Mouse (Mus musculus): ENCODE results near the gene Trp53. TPM values are rescaled to one million over a fixed set of nuclear protein-coding genes. Genes with fewer than 3 reads are reported as not detected.

Trp53 gene
- polyA plus RNA-seq, 1 experiment from 2014 or later: 32.6 TPM

DNA sequence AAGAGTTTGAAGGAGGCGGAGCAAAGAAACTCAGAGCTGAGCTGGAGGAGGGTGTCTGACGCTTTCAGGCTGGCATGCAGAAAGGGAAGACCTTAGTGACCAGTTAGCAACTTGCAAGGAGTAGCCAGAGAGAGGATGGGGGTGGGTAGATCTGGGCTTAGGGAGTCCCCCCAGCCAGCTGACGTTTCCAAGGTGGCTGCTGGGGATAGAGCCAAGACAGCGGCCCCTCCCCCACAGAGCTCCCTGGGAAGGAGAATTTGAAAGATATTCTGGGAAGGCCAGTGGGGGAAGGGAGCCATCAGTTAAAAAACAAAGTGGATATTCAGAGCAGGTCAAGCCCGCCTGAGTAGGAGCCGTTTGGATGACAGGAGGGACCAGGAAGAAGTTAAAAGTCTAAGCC, 19.9 kb downstream of the Trp53 start:
- Histone ChIP-seq H3K27ac (ENCODE audit: low read depth) (peak overlapping the region; percentile 52), H3K4me3 (ENCODE audit: low read depth, low read length) (no peak overlapping the region), H3K9me3 (ENCODE audit: low read length) (no peaks in the 10 kb centered on the region), H3K4me1 (ENCODE audit: insufficient read depth) (peaks cover 38% of the 10 kb centered on the region), H3K36me3 (replicated peaks; ENCODE audit: insufficient read depth, low read length) (no peaks in the 10 kb centered on the region), H3K27me3 (ENCODE audit: insufficient read depth, low read length) (peaks cover under 1% of the 10 kb centered on the region; the same call in 1 of the 2 replicates), H3K9ac (replicated peaks) (0 out of 2 replicates have a peak overlapping the region, but pooled peaks have one; percentile 34), H3K4me2 (ENCODE audit: low read depth, low read length) (peak overlapping the region; percentile 48)
- TF ChIP-seq EP300 (IDR thresholded peaks at IDR 0.05; ENCODE audit: low read depth) (no peak), CTCF (IDR thresholded peaks at IDR 0.05; ENCODE audit: low read depth) (no peak)
- peak; percentile 18; the same call in 1 of the 2 replicates for ATAC-seq
- DNase-seq: no peak
- WGBS (ENCODE audit: insufficient replicate concordance): 36% methylated on average over 6 of the region's 6 CpGs

DNA sequence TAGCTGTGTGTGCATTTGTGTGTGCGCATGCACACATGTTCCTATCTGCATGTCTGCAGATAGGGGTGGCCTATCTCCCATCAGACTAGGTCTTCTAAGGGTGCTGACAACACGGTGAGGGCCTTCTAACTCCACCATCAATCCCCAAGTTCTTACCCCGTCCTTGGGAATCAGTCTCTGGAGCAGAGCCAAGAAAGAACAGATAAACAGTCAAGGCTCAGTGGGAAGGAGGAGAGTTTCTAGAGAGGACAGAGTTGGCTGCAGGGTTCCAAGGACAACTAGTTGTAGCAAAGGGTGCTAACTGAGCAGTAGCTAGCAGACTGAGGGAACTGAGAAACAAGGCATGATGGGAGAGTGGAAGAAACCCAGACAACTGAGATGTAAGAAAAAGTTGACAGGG, 21.6 kb downstream of the Trp53 start:
- Histone ChIP-seq H3K9ac (replicated peaks) (0 out of 2 replicates have a peak overlapping the region, but pooled peaks have one; percentile 17), H3K36me3 (replicated peaks; ENCODE audit: insufficient read depth, low read length) (no peaks in the 10 kb centered on the region)
- TF ChIP-seq EP300 (IDR thresholded peaks at IDR 0.05; ENCODE audit: low read depth) (no peak), CTCF (IDR thresholded peaks at IDR 0.05; ENCODE audit: low read depth) (no peak)

DNA sequence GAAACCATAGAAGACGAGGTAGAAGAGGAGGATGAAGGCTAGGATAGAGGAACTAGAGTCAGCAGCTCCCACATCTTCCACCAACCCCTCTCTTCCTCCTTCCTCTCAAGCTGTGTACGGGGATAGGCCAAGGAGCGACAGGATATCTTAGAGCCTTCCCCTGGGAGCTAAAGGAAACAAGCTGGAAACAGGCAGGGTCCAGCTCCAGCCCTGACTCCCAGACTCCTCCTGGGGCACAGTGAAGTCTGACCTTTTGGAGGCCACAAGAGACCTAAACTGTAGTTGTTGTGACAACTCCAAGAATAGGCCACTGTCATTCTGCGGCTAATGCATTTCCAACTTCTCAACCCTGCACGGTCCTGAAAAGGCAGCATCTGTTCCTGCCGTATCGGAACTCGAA, 23.4 kb downstream of the Trp53 start:
- Histone ChIP-seq H3K9ac (replicated peaks) (no peak overlapping the region), H3K36me3 (replicated peaks; ENCODE audit: insufficient read depth, low read length) (no peaks in the 10 kb centered on the region), H3K9me3 (ENCODE audit: low read length) (no peaks in the 10 kb centered on the region), H3K4me3 (ENCODE audit: low read depth, low read length) (no peak overlapping the region), H3K27ac (ENCODE audit: low read depth) (no peak overlapping the region), H3K4me1 (ENCODE audit: insufficient read depth) (peaks cover 48% of the 10 kb centered on the region), H3K27me3 (ENCODE audit: insufficient read depth, low read length) (peaks cover 7% of the 10 kb centered on the region; the same call in 1 of the 2 replicates), H3K4me2 (ENCODE audit: low read depth, low read length) (peak overlapping the region; percentile 100; the same call in 1 of the 2 replicates)
- ATAC-seq: no peak
- peak; percentile 11 for DNase-seq
- TF ChIP-seq CTCF (IDR thresholded peaks at IDR 0.05; ENCODE audit: low read depth) (no peak), EP300 (IDR thresholded peaks at IDR 0.05; ENCODE audit: low read depth) (no peak)
- 73% methylated on average over 8 of the region's 8 CpGs for WGBS (ENCODE audit: insufficient replicate concordance)

More for the DNA sequence above, 21.6 kb downstream of the Trp53 start:
- WGBS (ENCODE audit: insufficient replicate concordance): 42% methylated on average over 3 of the region's 3 CpGs
- H3K4me2 ChIP-seq (ENCODE audit: low read depth, low read length): no peak overlapping the region
- H3K4me3 ChIP-seq (ENCODE audit: low read depth, low read length): no peak overlapping the region
- no peak for ATAC-seq
- H3K27ac ChIP-seq (ENCODE audit: low read depth): no peak overlapping the region; the same call in 1 of the 2 replicates
- peaks cover 7% of the 10 kb centered on the region; the same call in 1 of the 2 replicates for H3K27me3 ChIP-seq (ENCODE audit: insufficient read depth, low read length)
- peaks cover 48% of the 10 kb centered on the region for H3K4me1 ChIP-seq (ENCODE audit: insufficient read depth)
- H3K9me3 ChIP-seq (ENCODE audit: low read length): no peaks in the 10 kb centered on the region
- no peak for DNase-seq

DNA sequence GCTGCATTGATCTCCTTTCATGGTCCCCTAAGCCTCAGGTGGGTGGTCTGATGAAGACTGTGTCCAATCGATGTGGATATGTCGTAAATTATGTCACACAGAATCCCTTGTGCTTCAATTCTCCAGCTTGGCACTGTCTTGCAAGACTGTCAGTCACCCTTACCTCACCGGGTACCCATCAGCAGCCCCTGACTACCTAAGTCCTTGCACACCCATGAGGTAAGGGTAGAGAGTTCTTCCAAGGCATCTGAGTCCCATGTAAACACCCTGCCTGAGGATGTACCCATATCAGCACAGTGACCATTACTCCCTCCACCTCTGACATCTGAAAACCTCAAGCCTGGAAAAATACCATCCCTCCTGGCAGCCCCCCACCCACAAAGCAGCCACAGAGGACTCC, 24.2 kb downstream of the Trp53 start:
- Histone ChIP-seq H3K4me1 (ENCODE audit: insufficient read depth) (peaks cover 45% of the 10 kb centered on the region), H3K4me2 (ENCODE audit: low read depth, low read length) (peak overlapping the region; percentile 100), H3K9me3 (ENCODE audit: low read length) (no peaks in the 10 kb centered on the region), H3K27me3 (ENCODE audit: insufficient read depth, low read length) (peaks cover 7% of the 10 kb centered on the region; the same call in 1 of the 2 replicates), H3K4me3 (ENCODE audit: low read depth, low read length) (peak overlapping the region; percentile 59), H3K9ac (replicated peaks) (peak overlapping the region; percentile 67), H3K36me3 (replicated peaks; ENCODE audit: insufficient read depth, low read length) (no peaks in the 10 kb centered on the region), H3K27ac (ENCODE audit: low read depth) (no peak overlapping the region; the same call in 1 of the 2 replicates)
- TF ChIP-seq CTCF (IDR thresholded peaks at IDR 0.05; ENCODE audit: low read depth) (no peak), EP300 (IDR thresholded peaks at IDR 0.05; ENCODE audit: low read depth) (no peak)
- ATAC-seq (no peak), DNase-seq (peak; percentile 12)
- 55% methylated on average over 3 of the region's 3 CpGs for WGBS (ENCODE audit: insufficient replicate concordance)

DNA sequence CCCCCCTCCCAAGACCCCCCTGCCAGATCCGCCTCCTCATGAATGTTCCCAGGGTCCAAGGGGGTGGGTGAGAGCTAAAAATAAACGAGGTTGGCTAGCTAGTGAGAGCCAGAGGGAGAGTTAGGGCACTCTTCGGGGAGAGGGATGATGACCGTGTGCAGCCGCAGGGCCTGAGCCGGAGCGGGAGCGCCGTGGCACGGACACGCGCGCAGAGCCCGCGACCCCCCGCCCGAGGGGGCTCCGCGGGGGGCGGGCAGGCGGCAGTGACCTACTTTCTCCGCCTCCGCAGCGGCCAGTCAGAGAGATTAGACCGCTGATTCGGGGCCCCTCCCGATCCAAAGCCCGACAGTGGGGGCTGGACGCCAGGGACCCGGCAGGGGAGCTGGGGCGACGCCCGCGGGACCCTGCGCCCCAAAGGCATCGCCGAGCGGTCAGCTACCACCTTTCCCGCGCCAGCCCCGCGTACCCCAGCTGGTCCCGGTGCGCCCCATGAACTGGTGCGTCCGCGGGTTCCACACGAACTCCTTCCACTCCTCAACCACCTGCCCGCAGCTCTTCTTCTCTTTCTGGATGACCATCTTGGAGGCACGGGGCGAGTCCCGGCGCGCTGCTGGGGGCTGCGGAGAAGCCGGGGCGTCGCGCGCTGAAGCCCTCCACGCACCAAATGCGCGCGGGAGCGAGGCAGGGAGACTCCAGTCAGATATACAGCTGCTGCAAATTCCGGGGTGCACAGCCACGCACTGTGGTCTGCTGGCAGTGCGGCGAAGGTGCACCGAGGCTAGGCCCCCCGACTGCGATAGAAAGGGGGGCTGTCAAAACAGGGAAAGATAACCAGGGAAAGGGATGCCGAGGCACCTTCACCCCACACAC, 24.9 kb downstream of the Trp53 start:
- peaks cover 7% of the 10 kb centered on the region; the same call in 1 of the 2 replicates for H3K27me3 ChIP-seq (ENCODE audit: insufficient read depth, low read length)
- peak overlapping the region; percentile 67 for H3K9ac ChIP-seq (replicated peaks)
- H3K36me3 ChIP-seq (replicated peaks; ENCODE audit: insufficient read depth, low read length): no peaks in the 10 kb centered on the region
- ATAC-seq: peak; percentile 18
- H3K4me3 ChIP-seq (ENCODE audit: low read depth, low read length): peak overlapping the region; percentile 59
- 1% methylated on average over 42 of the region's 73 CpGs for WGBS (ENCODE audit: insufficient replicate concordance)
- peak; percentile 36 for DNase-seq
- H3K4me1 ChIP-seq (ENCODE audit: insufficient read depth): peaks cover 40% of the 10 kb centered on the region
- H3K27ac ChIP-seq (ENCODE audit: low read depth): peak overlapping the region; percentile 76
- H3K9me3 ChIP-seq (ENCODE audit: low read length): no peaks in the 10 kb centered on the region
- TF ChIP-seq EP300 (IDR thresholded peaks at IDR 0.05; ENCODE audit: low read depth) (no peak), CTCF (IDR thresholded peaks at IDR 0.05; ENCODE audit: low read depth) (no peak)
- peak overlapping the region; percentile 100 for H3K4me2 ChIP-seq (ENCODE audit: low read depth, low read length)

Measured in liver, postnatal 0 days (tissue).